Mouse (Mus musculus) liver, embryonic 14.5 days (tissue): ENCODE measurements around the gene Nomo1. TPM values are rescaled to one million over a fixed set of nuclear protein-coding genes. Genes with fewer than 3 reads are reported as not detected.

ENCODE experiments used
- ATAC-seq: fragments of 200-750 bp; cut with Nextera tagmentation; 2 replicates; pipeline ENCODE4 v1.8.0; 2017; ENCODE audit warnings: moderate number of reproducible peaks, mild to moderate bottlenecking, moderate library complexity; ENCODE audit not compliant: insufficient read depth
- DNase-seq, 3 experiments: peaks; one replicate each; pipeline ENCODE4 v3.0.0-alpha.2; 2012 to 2013; ENCODE audit warnings: low read depth in 3 of 3, low spot score in 3 of 3
- H3K27ac ChIP-seq: fragments of 300-500 bp; sonication (generic); 2 replicates; pipeline ENCODE4 v1.5.1; 2014; ENCODE audit warnings: moderate library complexity, mild to moderate bottlenecking, control low read depth, inconsistent platforms
- H3K27me3 ChIP-seq: fragments of 300-500 bp; sonication (generic); 2 replicates; pipeline ENCODE4 v1.6.1; 2014; ENCODE audit warnings: mild to moderate bottlenecking, low read length, moderate library complexity; ENCODE audit not compliant: control insufficient read depth, insufficient read depth
- H3K36me3 ChIP-seq: fragments of 300-500 bp; sonication (generic); replicated peaks from 2 replicates; pipeline ENCODE4 v1.6.1; 2014; ENCODE audit warnings: low read depth; ENCODE audit not compliant: control insufficient read depth, insufficient read depth
- H3K4me1 ChIP-seq, 2 experiments: fragments of 200-500 bp in 1 of 2; fragments of 300-500 bp in 1 of 2; sonication (generic) in 1 of 2; replicated peaks; 2 replicates each; pipeline ENCODE4 v1.6.1; 2012 to 2014; ENCODE audit warnings: antibody characterized with exemption in 1 of 2, inconsistent platforms in 1 of 2, low read length in 1 of 2; ENCODE audit not compliant: control insufficient read depth in 2 of 2, insufficient read depth in 2 of 2
- H3K4me2 ChIP-seq: fragments of 300-500 bp; sonication (generic); 2 replicates; pipeline ENCODE4 v1.6.1; 2014; ENCODE audit warnings: low read depth, mild to moderate bottlenecking, control low read depth, moderate library complexity
- H3K4me3 ChIP-seq, 2 experiments: fragments of 200-500 bp in 1 of 2; fragments of 300-500 bp in 1 of 2; sonication (generic) in 1 of 2; 2 replicates each; pipeline ENCODE4 v1.5.1; 2012 to 2014; ENCODE audit warnings: low read depth in 2 of 2, low read length in 2 of 2, mild to moderate bottlenecking in 2 of 2, control low read depth in 1 of 2, inconsistent platforms in 1 of 2, moderate library complexity in 1 of 2; ENCODE audit not compliant: insufficient read depth in 1 of 2
- H3K9ac ChIP-seq: fragments of 300-500 bp; sonication (generic); replicated peaks from 2 replicates; pipeline ENCODE4 v1.6.1; 2014; ENCODE audit warnings: mild to moderate bottlenecking, control low read depth, moderate library complexity
- H3K9me3 ChIP-seq: fragments of 300-500 bp; sonication (generic); 2 replicates; pipeline ENCODE4 v1.6.1; 2016; ENCODE audit warnings: low read length, mixed read lengths; ENCODE audit not compliant: control insufficient read depth
- CTCF ChIP-seq: IDR thresholded peaks from 2 replicates; pipeline ENCODE4 v1.5.1; 2016; ENCODE audit warnings: antibody characterized with exemption, low read depth, control low read depth
- EP300 ChIP-seq: IDR thresholded peaks from 2 replicates; pipeline ENCODE4 v1.6.1; 2016; ENCODE audit warnings: antibody characterized with exemption, low read depth
- WGBS: fragments of 180-500 bp; shearing (Covaris S2); extraction: QIAGEN DNeasy Blood & Tissue Kit; methylation state at CpG from one replicate; pipeline ENCODE4 v1.1.7; 2014; ENCODE audit not compliant: insufficient replicate concordance; 5-methylcytosine and 5-hydroxymethylcytosine counted together
- polyA plus RNA-seq, 2 experiments: library from polyadenylated mRNA; depleted of rRNA in 1 of 2; stranded (reverse) in 1 of 2; unstranded in 1 of 2; fragments of >200 nt; fragmentation: Nextera tagmentation in 1 of 2; extraction: Ambion mirVana in 1 of 2; gene quantifications; 2 replicates each; pipeline versions ENCODE4 v1.2.1 to v1.2.3; 2012 to 2014

The Nomo1 gene
- polyA plus RNA-seq, 2 experiments, result 12.9 to 17.0 TPM

- Histone ChIP-seq H3K9ac (no peak overlapping the region), H3K27me3 (no peaks in the 10 kb centered on the region), H3K4me3 (no peak overlapping the region), H3K9me3 (no peaks in the 10 kb centered on the region), H3K4me2 (no peak overlapping the region), H3K27ac (no peak overlapping the region), H3K4me1 (no peaks in the 10 kb centered on the region), H3K36me3 (peaks cover 11% of the 10 kb centered on the region)
- DNase-seq (no peak), ATAC-seq (no peak)
- no peak for TF ChIP-seq CTCF
- TF ChIP-seq EP300, result no peak
- 86% methylated on average over 6 of the region's 6 CpGs for WGBS
Measured at GRCm38 (mm10) chr7:46063296-46063695, 29.8 kb downstream of the Nomo1 start.

GRCm38 (mm10) chr7:46068831-46069230 is 35.3 kb downstream of the Nomo1 start:
- Histone ChIP-seq H3K36me3 (peaks cover 27% of the 10 kb centered on the region), H3K9ac (no peak overlapping the region), H3K27me3 (no peaks in the 10 kb centered on the region), H3K4me2 (no peak overlapping the region), H3K4me1 (no peaks in the 10 kb centered on the region), H3K4me3 (no peak overlapping the region), H3K9me3 (no peaks in the 10 kb centered on the region), H3K27ac (no peak overlapping the region)
- ATAC-seq, result no peak
- TF ChIP-seq CTCF (no peak), EP300 (no peak)
- 79% methylated on average over 8 of the region's 8 CpGs for WGBS
- DNase-seq, result no peak

GRCm38 (mm10) chr7:46076844-46077243 is 43.3 kb downstream of the Nomo1 start:
- ATAC-seq, result no peak

GRCm38 (mm10) chr7:46077675-46078074 is 44.2 kb downstream of the Nomo1 start:
- peaks cover 29% of the 10 kb centered on the region for H3K36me3 ChIP-seq
- TF ChIP-seq CTCF (no peak), EP300 (no peak)
- H3K9me3 ChIP-seq, result no peaks in the 10 kb centered on the region
- no peak for ATAC-seq
- no peak overlapping the region for H3K4me3 ChIP-seq
- H3K27ac ChIP-seq, result no peak overlapping the region
- H3K4me1 ChIP-seq, result no peaks in the 10 kb centered on the region
- no peak overlapping the region for H3K9ac ChIP-seq
- no peak for DNase-seq
- 81% methylated on average over 12 of the region's 12 CpGs for WGBS
- H3K4me2 ChIP-seq, result no peak overlapping the region
- H3K27me3 ChIP-seq, result no peaks in the 10 kb centered on the region

More at GRCm38 (mm10) chr7:46076844-46077243, 43.3 kb downstream of the Nomo1 start:
- no peak overlapping the region for H3K4me3 ChIP-seq
- H3K9ac ChIP-seq, result no peak overlapping the region
- TF ChIP-seq CTCF (no peak), EP300 (no peak)
- DNase-seq, result no peak
- 68% methylated on average over 7 of the region's 7 CpGs for WGBS
- peaks cover 30% of the 10 kb centered on the region for H3K36me3 ChIP-seq
- H3K27ac ChIP-seq, result no peak overlapping the region
- no peaks in the 10 kb centered on the region for H3K4me1 ChIP-seq
- no peaks in the 10 kb centered on the region for H3K9me3 ChIP-seq
- H3K27me3 ChIP-seq, result no peaks in the 10 kb centered on the region
- no peak overlapping the region for H3K4me2 ChIP-seq

GRCm38 (mm10) chr7:46084024-46084423 is 50.5 kb downstream of the Nomo1 start:
- WGBS, result 68% methylated on average over 10 of the region's 10 CpGs
- peaks cover 16% of the 10 kb centered on the region for H3K36me3 ChIP-seq
- no peak overlapping the region for H3K4me2 ChIP-seq
- H3K27ac ChIP-seq, result no peak overlapping the region
- H3K9ac ChIP-seq, result no peak overlapping the region
- H3K4me1 ChIP-seq, result no peaks in the 10 kb centered on the region
- no peaks in the 10 kb centered on the region for H3K27me3 ChIP-seq
- ATAC-seq, result no peak
- H3K9me3 ChIP-seq, result no peaks in the 10 kb centered on the region
- TF ChIP-seq EP300 (no peak), CTCF (no peak)
- H3K4me3 ChIP-seq, result no peak overlapping the region
- no peak for DNase-seq
